Mouse (Mus musculus) lung, embryonic 15.5 days (tissue): Measurements from ENCODE around the gene Spast. TPM values are rescaled to one million over a fixed set of nuclear protein-coding genes. Genes with fewer than 3 reads are reported as not detected.
"Not testable (repeated sequence)": the region's sequence is repeated elsewhere in the genome, so short reads cannot be mapped to it uniquely, and the experiment has no call there.

Experiments
- ATAC-seq: fragments of 200-750 bp; cut with Nextera tagmentation; 2 replicates; pipeline ENCODE4 v1.8.0; 2017; ENCODE audit warnings: moderate number of reproducible peaks, borderline replicate concordance; ENCODE audit not compliant: low FRiP score, low TSS enrichment; ENCODE audit errors: extremely low read depth
- H3K27ac ChIP-seq: fragments of 300-500 bp; sonication (generic); 2 replicates; pipeline ENCODE4 v1.5.1; 2015; ENCODE audit warnings: moderate library complexity, mild to moderate bottlenecking, inconsistent platforms
- H3K27me3 ChIP-seq: fragments of 300-500 bp; sonication (generic); 2 replicates; pipeline ENCODE4 v1.6.1; 2015; ENCODE audit warnings: inconsistent platforms
- H3K36me3 ChIP-seq: fragments of 300-500 bp; sonication (generic); 2 replicates; pipeline ENCODE4 v1.6.1; 2015; ENCODE audit warnings: inconsistent platforms
- H3K4me1 ChIP-seq: fragments of 300-500 bp; sonication (generic); 2 replicates; pipeline ENCODE4 v1.6.1; 2015; ENCODE audit warnings: inconsistent platforms
- H3K4me2 ChIP-seq: fragments of 300-500 bp; sonication (generic); 2 replicates; pipeline ENCODE4 v1.6.1; 2015; ENCODE audit warnings: inconsistent platforms, mild to moderate bottlenecking, moderate library complexity
- H3K4me3 ChIP-seq: fragments of 300-500 bp; sonication (generic); 2 replicates; pipeline ENCODE4 v1.5.1; 2015; ENCODE audit warnings: mild to moderate bottlenecking, inconsistent platforms
- H3K9ac ChIP-seq: fragments of 300-500 bp; sonication (generic); 2 replicates; pipeline ENCODE4 v1.6.1; 2015; ENCODE audit warnings: inconsistent platforms
- H3K9me3 ChIP-seq: fragments of 300-500 bp; sonication (generic); 2 replicates; pipeline ENCODE4 v1.6.1; 2016; ENCODE audit warnings: inconsistent platforms
- WGBS: fragments of 180-500 bp; shearing (Covaris S2); methylation state at CpG from one replicate; pipeline ENCODE4 v1.1.7; 2015; 5-methylcytosine and 5-hydroxymethylcytosine counted together
- polyA plus RNA-seq: library from polyadenylated mRNA; unstranded; fragments of >200 nt; fragmentation: Nextera tagmentation; extraction: Ambion mirVana; gene quantifications from 2 replicates; pipeline ENCODE4 v1.2.1, GENCODE M21; 2015

The Spast gene
- polyA plus RNA-seq, 1 experiment from 2014 or later = 15.6 TPM

- Histone ChIP-seq H3K36me3 (peaks cover 43% of the 10 kb centered on the region), H3K27ac (no peak overlapping the region), H3K4me3 (no peak overlapping the region), H3K9me3 (no peaks in the 10 kb centered on the region), H3K4me2 (no peak overlapping the region), H3K9ac (no peak overlapping the region), H3K4me1 (no peaks in the 10 kb centered on the region), H3K27me3 (no peaks in the 10 kb centered on the region)
- WGBS = 87% methylated on average over 4 of the region's 4 CpGs
- no peak for ATAC-seq
These were observed 34.7 kb upstream of the Spast start for GRCm38 (mm10) chr17:74304060-74304459.

GRCm38 (mm10) chr17:74305616-74306015, 33.2 kb upstream of the Spast start:
- H3K9ac ChIP-seq = no peak overlapping the region
- no peaks in the 10 kb centered on the region for H3K4me1 ChIP-seq
- no peaks in the 10 kb centered on the region for H3K9me3 ChIP-seq
- no peak for ATAC-seq
- H3K4me2 ChIP-seq = no peak overlapping the region
- 96% methylated on average over 4 of the region's 4 CpGs for WGBS
- peaks cover 38% of the 10 kb centered on the region for H3K36me3 ChIP-seq
- no peaks in the 10 kb centered on the region for H3K27me3 ChIP-seq
- H3K27ac ChIP-seq = no peak overlapping the region
- no peak overlapping the region for H3K4me3 ChIP-seq

- WGBS = 92% methylated on average over 1 of the region's 1 CpGs
- peaks cover 37% of the 10 kb centered on the region for H3K36me3 ChIP-seq
These were observed 32.8 kb upstream of the Spast start for GRCm38 (mm10) chr17:74306021-74306420.

GRCm38 (mm10) chr17:74315445-74316308, 23.1 kb upstream of the Spast start:
- Histone ChIP-seq H3K36me3 (peaks cover 6% of the 10 kb centered on the region; the same call in 1 of the 2 replicates), H3K27ac (peak overlapping the region; percentile 92), H3K9me3 (no peaks in the 10 kb centered on the region), H3K27me3 (no peaks in the 10 kb centered on the region), H3K4me1 (peaks cover 10% of the 10 kb centered on the region), H3K9ac (peak overlapping the region; percentile 82), H3K4me3 (peak overlapping the region; percentile 75), H3K4me2 (peak overlapping the region; percentile 64)
- under 1% methylated on average over 45 of the region's 45 CpGs for WGBS
- peak; percentile 91 for ATAC-seq

More at GRCm38 (mm10) chr17:74306021-74306420, 32.8 kb upstream of the Spast start:
- Histone ChIP-seq H3K27ac (no peak overlapping the region), H3K4me3 (no peak overlapping the region), H3K9ac (no peak overlapping the region), H3K4me2 (no peak overlapping the region), H3K4me1 (no peaks in the 10 kb centered on the region), H3K9me3 (no peaks in the 10 kb centered on the region), H3K27me3 (no peaks in the 10 kb centered on the region)
- ATAC-seq = no peak

GRCm38 (mm10) chr17:74316309-74316863, 22.4 kb upstream of the Spast start:
- peak; percentile 97 for ATAC-seq
- Histone ChIP-seq H3K9me3 (no peaks in the 10 kb centered on the region), H3K9ac (peak overlapping the region; percentile 82), H3K27me3 (no peaks in the 10 kb centered on the region), H3K4me2 (peak overlapping the region; percentile 64), H3K36me3 (peaks cover 6% of the 10 kb centered on the region; the same call in 1 of the 2 replicates), H3K4me1 (peaks cover 10% of the 10 kb centered on the region), H3K27ac (peak overlapping the region; percentile 92), H3K4me3 (peak overlapping the region; percentile 75)
- WGBS = under 1% methylated on average over 48 of the region's 48 CpGs

- no peaks in the 10 kb centered on the region for H3K27me3 ChIP-seq
- ATAC-seq = no peak
- H3K27ac ChIP-seq = no peak overlapping the region
- no peaks in the 10 kb centered on the region for H3K36me3 ChIP-seq
- H3K4me3 ChIP-seq = no peak overlapping the region
- no peak overlapping the region for H3K9ac ChIP-seq
- H3K4me1 ChIP-seq = peaks cover 10% of the 10 kb centered on the region
- no peak overlapping the region for H3K4me2 ChIP-seq
- no peaks in the 10 kb centered on the region for H3K9me3 ChIP-seq
- 88% methylated on average over 6 of the region's 6 CpGs for WGBS
These were observed 20.1 kb upstream of the Spast start for GRCm38 (mm10) chr17:74318721-74319120.

GRCm38 (mm10) chr17:74322400-74323054, 16.3 kb upstream of the Spast start:
- no peak overlapping the region for H3K4me3 ChIP-seq
- no peak overlapping the region for H3K9ac ChIP-seq
- 43% methylated on average over 5 of the region's 5 CpGs for WGBS
- no peak overlapping the region for H3K27ac ChIP-seq
- H3K36me3 ChIP-seq = no peaks in the 10 kb centered on the region
- ATAC-seq = 0 out of 2 replicates have a peak, but pooled peaks have one; percentile 39
- no peaks in the 10 kb centered on the region for H3K4me1 ChIP-seq
- H3K9me3 ChIP-seq = no peaks in the 10 kb centered on the region
- no peaks in the 10 kb centered on the region for H3K27me3 ChIP-seq
- no peak overlapping the region for H3K4me2 ChIP-seq

GRCm38 (mm10) chr17:74323844-74324243, 14.9 kb upstream of the Spast start, which contains the start of gene Dpy30:
TSS of gene Dpy30 (minus strand) at chr17:74323944.
- ATAC-seq = no peak
- H3K9me3 ChIP-seq = no peaks in the 10 kb centered on the region

GRCm38 (mm10) chr17:74327195-74327594, 11.6 kb upstream of the Spast start:
- H3K27ac ChIP-seq, H3K9ac ChIP-seq, ATAC-seq, H3K4me3 ChIP-seq, H3K27me3 ChIP-seq, H3K4me2 ChIP-seq, H3K9me3 ChIP-seq, H3K36me3 ChIP-seq, H3K4me1 ChIP-seq: not testable (repeated sequence)
- WGBS = 89% methylated on average over 7 of the region's 7 CpGs

More at GRCm38 (mm10) chr17:74323844-74324243, 14.9 kb upstream of the Spast start, which contains the start of gene Dpy30:
- Histone ChIP-seq H3K4me1 (no peaks in the 10 kb centered on the region), H3K9ac (no peak within 1 kb of the TSS), H3K27ac (no peak within 1 kb of the TSS), H3K27me3 (no peaks in the 10 kb centered on the region), H3K4me3 (no peak within 1 kb of the TSS), H3K4me2 (no peak within 1 kb of the TSS), H3K36me3 (no peaks in the 10 kb centered on the region)
- WGBS = 73% methylated on average over 2 of the region's 2 CpGs

- H3K9ac ChIP-seq, H3K4me3 ChIP-seq, H3K4me2 ChIP-seq, H3K27me3 ChIP-seq, H3K36me3 ChIP-seq, ATAC-seq, H3K9me3 ChIP-seq, H3K27ac ChIP-seq, H3K4me1 ChIP-seq: not testable (repeated sequence)
- 41% methylated on average over 2 of the region's 2 CpGs for WGBS
These were observed 10.6 kb upstream of the Spast start for GRCm38 (mm10) chr17:74328146-74328545.

GRCm38 (mm10) chr17:74331049-74331676, 7.6 kb upstream of the Spast start:
- Histone ChIP-seq H3K27ac (no peak overlapping the region), H3K9me3 (no peaks in the 10 kb centered on the region), H3K9ac (no peak overlapping the region), H3K27me3 (no peaks in the 10 kb centered on the region), H3K4me3 (no peak overlapping the region), H3K4me2 (no peak overlapping the region), H3K36me3 (no peaks in the 10 kb centered on the region), H3K4me1 (no peaks in the 10 kb centered on the region)
- ATAC-seq = no peak
- 74% methylated on average over 9 of the region's 9 CpGs for WGBS
